Mouse (Mus musculus) gonadal fat pad, adult 2 months (tissue): ENCODE results near the gene Rbms3. TPM values are rescaled to one million over a fixed set of nuclear protein-coding genes. Genes with fewer than 3 reads are reported as not detected.

Experiments used
- DNase-seq: peaks from one replicate; pipeline ENCODE4 v3.0.0-alpha.2; 2012; ENCODE audit warnings: low read depth
- polyA plus RNA-seq: library from polyadenylated mRNA; depleted of rRNA; stranded (reverse); fragments of >200 nt; gene quantifications from 2 replicates; pipeline ENCODE4 v1.2.3, GENCODE M21; 2012

The Rbms3 gene
- polyA plus RNA-seq, 1 experiment: 21.4 TPM

DNA sequence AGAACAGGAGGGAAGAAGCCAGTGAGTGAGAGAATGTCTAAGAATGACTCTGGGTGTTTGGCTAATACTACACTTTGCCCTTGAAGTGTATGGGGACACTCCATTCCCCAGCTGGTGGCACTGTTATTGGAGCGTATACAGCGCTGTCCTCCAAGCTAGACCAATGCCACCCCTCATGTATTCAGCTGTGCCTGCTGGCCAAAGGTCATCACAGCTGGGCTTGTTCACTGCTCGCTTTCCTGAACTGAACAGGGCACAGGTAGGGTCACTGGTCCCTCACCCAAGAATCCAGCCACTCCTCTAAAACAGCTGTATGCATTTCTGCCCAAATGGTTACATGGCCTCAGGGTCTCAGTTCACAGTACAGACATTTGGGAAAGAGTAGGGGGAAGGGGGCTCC lies 253.9 kb downstream of the Rbms3 start:
- no peak for DNase-seq

DNA sequence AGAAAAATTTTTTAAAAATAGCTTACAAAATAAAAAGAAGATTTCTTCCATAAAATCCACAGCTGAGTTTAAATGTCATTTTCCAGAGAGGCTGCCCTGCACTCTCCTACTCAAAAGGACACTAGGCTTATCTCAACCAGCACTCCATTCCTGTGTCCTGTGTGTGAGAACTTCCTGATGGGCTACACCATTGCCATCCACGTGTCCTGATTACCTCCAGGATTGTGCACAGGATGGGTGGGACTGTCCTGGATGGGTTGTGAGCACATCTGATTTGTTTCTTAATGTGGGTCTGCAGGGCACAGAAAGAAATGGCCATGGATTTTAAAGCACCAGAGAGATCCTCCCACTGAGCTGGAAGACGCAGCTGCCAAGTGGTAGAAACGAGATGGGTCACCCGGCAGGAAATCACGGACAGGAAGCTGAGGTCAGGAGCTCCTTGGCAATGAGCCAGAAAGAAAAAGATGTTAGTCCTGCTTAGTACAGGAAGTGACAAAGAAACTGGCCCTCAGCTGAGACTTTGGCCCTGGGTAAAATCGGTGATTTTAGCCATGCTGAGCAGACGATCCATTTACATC lies 256.5 kb downstream of the Rbms3 start:
- no peak for DNase-seq

DNA sequence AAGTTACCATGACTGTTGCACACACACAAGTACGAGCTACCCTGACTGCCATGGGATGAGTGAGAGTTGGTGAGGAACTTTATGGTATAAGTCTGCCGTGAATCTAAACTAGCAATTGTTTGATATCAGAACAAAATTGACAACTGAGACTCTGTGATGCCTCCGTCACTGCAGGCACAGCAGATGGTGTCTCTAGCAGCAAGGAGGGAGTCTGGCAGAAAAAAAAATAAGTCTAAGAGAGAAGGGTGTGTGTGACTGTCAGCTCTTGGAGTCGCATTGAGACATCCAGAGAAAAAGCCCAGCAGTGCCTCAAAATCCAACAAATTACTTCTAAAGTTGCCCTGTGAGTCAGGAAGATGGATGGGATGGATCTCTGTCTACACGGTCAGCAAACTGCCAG lies 257.7 kb downstream of the Rbms3 start:
- DNase-seq: no peak

DNA sequence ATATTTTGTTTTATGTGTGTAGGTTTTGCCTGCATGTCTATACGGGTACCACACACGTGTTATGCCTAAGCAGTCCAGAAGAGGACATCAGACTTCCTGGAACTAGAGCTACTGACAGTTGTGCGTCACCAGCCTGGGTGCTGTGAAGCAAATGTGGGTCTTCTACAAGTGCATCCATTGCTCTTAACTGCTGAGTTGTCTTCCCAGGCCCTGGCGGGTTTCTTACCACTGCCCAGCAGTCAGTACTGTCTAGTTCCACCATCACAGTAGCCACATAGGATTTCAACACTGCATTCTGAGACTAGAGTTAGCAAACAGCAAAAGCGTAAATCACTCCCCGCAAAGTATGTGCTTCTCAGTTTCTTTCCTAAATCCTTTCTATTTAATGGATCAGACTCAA lies 259.6 kb downstream of the Rbms3 start:
- DNase-seq: no peak

DNA sequence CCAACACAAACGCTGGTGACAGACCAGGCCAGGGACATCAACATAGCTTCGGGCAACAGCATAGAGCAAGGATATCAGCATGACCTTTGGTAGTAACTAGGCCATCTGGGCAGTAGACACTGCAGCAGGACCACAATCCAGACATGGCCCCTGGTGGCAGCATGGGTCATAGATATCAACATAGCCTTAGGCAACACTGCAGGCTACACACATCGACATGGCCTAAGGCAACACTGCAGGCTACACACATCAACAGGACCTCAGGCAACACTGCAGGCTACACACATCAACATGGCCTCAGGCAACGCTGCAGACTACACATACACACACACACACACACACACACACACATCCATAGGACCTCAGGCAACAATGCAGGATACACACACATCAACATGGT lies 261.7 kb downstream of the Rbms3 start:
- DNase-seq: no peak

DNA sequence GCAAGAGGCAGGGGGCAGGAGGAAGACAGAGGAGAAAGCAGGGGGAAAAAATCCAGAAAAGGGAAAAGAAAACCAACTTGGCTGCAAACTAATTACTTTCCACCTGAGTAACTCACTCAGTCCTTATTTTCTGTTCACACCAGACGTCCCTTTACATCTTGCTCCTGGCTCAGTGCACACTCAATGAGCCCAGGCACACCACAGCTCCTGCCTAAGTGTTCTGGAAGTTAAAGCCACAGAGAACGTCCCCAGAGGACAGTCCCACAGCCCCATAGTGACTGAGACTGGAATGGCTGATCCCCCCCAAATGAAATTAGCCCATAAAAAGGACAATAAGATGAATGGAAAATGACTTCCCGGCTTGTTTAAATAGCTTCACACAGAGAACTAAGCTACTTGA lies 265.1 kb downstream of the Rbms3 start:
- DNase-seq: no peak

DNA sequence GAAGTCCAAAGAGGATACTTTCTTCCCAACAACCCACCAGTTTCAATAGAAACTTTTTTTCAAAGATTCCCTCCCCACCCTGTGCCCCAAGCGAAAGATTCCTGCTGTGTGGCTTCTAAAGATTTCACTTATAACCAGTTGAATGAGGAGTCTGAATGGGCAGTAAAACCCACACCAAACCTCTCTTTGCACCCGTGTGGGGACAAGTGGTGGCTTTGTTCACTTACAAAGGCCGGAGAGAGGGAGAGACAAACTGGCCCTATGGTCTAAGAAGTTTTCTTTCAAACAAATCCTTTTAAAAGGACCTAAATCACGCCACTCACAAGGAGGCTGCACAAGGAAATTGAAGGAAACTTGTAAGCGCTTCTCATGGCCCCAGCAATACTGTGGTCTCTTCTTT lies 268.3 kb downstream of the Rbms3 start:
- no peak for DNase-seq

DNA sequence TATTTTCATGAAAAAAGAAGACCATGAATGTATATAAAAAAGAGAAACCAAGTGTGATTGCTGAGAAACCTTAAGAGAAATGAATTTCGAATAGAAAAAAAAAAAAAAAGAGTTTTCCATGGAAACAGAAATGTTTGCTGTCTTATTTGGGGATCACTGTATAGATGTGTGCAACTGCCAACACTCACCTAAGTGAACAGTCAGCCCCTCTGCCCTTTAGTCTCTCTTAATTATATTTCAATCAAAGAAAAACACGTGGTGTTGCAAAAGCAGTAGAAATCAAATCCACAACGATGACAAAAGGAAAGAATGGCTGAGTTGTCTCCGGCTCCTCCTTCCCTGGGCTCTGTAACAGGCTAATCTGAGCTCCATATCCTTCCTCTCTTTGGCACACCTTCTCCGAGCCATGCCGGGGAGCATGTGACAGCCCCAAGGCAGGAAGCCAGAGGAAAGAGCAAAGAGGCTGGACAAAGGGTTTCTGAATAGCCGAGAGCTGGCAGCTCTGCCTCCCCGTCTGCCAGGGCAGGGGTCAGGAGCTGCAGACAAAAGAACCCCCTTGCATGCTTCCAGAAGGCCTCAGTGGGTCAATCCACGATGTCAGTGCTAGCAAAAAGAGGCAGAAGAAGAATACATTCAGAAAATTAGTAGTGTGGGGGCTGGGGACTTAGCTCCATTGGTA lies 272.8 kb downstream of the Rbms3 start:
- no peak for DNase-seq

GRCm38 (mm10) chr9:117355501-117355900 lies 274.2 kb downstream of the Rbms3 start:
- DNase-seq: no peak

DNA sequence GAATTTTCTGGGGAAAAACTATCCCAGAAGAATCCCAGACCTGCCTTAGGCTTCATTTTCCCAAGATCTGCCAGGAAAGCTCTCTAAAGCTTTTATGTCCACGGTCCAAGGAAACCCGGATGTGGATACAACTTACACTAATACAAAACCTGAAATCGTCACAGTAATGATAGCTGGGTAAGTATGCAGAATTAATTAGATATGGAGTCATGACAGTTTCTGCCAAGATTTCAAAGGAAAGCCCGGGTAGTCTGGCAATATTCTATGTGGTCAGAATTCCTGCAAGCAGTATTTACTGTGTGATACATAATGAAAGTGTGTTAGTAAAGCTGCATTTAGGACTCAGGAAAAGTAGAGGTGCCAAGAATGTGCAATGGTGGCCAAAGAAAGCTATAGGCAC lies 287.4 kb downstream of the Rbms3 start:
- DNase-seq: no peak

GRCm38 (mm10) chr9:117330681-117331080 lies 299.0 kb downstream of the Rbms3 start:
- no peak for DNase-seq

GRCm38 (mm10) chr9:117319271-117319670 lies 310.4 kb downstream of the Rbms3 start:
- DNase-seq: no peak

GRCm38 (mm10) chr9:117318461-117318860 lies 311.3 kb downstream of the Rbms3 start:
- DNase-seq: no peak

GRCm38 (mm10) chr9:117317251-117317650 lies 312.5 kb downstream of the Rbms3 start:
- no peak for DNase-seq

DNA sequence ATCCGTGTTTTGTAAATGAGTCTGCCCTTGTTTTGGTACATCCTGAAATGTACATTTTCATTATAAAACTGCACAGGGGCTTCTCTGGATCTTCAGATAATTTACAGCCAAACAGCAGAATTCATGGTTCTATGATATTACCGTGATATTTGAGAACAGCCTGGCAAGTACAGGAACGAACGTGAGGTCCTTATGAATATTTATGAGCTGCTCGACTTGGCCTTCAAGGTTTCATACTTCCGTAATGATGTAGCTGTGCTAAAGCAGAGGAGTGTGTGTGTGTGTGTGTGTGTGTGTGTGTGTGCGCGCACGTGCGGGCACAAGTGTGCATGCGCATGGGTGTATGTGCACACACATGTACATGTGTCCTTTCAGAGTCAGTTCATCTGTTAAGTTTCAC lies 316.1 kb downstream of the Rbms3 start:
- no peak for DNase-seq

DNA sequence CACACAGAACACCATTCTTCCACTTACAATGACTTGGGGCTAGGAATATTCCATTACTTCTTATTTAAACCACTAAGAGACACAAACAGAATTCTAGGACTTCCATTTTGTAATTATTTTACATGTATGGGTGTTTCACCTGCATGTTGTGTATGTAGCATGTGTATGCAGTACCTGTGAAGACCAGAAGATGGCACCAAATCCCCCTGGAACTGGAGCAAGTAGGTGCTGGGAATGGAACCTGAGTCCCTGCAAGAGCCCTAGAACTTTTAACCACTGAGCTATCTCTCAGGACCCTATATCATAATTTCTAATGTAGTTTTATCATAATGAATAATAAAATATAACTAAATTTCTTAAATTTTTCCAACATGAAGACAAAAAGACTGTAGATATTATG lies 319.9 kb downstream of the Rbms3 start:
- DNase-seq: no peak

DNA sequence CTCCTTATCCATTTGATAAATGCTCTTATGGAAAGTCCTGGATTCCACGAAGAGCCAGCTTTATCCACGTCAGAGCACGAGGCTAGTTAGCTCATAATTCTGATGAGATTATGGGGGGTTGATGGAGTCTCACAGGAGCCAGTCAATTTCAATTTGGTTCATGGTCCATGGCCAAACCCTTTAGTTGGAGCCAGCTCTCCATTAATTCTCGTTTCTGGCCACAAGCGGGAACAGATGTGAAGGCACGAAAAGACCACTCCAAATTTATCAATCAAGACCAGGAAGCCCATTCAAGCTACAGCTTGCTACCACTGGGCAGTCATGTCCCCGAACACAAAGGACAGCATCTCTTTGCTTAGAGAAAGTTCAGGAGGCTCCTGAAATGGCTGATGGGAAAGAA lies 330.7 kb downstream of the Rbms3 start:
- no peak for DNase-seq

- DNase-seq: no peak
These were observed 331.8 kb downstream of the Rbms3 start for GRCm38 (mm10) chr9:117297662-117298531.

DNA sequence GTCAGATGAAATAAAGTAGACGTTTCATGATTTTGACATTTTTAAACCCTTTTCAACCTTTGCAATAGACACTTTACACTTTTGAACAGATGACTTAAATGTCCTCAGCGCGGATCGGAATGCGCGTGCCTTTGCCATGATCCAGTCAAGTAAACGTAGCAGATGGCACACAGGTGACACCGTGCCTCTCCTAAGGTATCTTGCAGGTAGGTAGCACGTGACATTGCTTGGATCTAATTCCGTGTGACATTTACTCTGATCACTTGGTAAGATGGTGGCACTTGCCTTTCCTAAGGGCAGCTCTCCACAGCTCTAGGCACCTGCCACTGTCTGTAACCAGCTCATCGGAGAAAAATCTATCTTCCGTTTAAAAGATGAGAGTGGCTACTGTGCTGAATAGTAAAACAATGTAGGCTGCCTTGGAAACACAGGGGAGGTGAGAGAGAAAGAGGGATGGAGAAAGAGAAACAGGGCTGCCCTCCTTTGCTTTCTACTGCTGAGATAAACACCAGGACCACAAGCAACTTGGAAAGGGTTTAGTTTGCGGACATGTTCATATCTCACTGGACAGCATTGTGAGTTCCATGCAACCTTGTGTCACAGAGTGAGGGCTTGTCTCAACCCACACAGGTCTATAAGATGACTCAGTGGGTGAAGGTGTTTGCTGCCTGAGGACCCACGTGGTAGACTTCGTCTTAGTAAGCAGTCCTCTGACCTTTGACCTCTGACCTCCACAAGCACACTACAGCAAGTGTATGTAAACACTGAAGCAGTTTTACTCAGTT lies 338.5 kb downstream of the Rbms3 start:
- DNase-seq: no peak

GRCm38 (mm10) chr9:117274846-117275245 lies 354.9 kb downstream of the Rbms3 start:
- DNase-seq: no peak

DNA sequence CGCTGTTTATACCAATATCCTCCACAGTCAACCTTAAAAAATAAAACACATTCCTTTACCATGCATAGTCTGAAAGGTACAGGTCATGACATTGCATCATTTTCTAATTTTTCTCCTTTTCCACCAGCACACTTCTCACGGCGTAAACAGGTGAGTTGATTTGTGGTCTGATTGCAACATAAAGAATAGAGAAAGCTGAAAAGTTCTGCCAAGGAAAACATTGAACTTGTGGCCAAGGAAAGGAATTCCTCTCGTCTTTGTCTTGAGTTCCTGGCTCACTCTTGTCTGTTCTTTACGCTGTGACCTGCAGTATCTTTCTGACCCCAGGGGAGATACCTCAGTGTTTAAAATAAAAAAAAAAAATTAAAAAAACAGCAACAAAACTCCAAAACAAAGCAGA lies 370.1 kb downstream of the Rbms3 start:
- DNase-seq: peak; percentile 68

DNA sequence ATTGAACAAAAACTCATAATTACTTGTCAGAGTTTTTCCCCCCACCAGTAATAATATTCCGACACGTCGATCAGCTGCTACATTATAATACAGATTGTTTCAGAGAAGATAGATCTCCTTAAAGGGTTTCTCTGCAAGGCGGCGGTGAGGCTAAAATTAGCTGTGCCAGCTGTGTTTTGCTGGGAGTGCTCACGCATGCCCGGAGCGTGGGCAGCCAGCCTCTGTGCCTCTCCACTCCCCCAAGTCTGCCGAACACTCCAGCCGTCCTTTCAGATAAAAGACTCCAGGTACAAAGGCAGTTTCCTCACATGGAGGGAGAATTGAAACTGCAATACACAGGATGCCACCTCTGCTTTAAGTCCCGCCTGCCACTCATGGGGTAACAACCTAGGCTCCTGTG lies 376.4 kb downstream of the Rbms3 start:
- DNase-seq: no peak
